Mouse (Mus musculus) CH12.LX (cell line): ENCODE measurements around the gene Tekt2. TPM values are rescaled to one million over a fixed set of nuclear protein-coding genes. Genes with fewer than 3 reads are reported as not detected.

Source experiments
- DNase-seq: peaks from one replicate; pipeline ENCODE4 v3.0.0-alpha.2; 2013; ENCODE audit errors: extremely low read depth
- H3K27ac ChIP-seq: 2 replicates; pipeline ENCODE4 v1.5.1; 2012; ENCODE audit warnings: low read depth, mild to moderate bottlenecking, control low read depth, moderate library complexity; ENCODE audit not compliant: insufficient read depth
- H3K27me3 ChIP-seq: replicated peaks from 2 replicates; pipeline ENCODE3; 2012; ENCODE audit warnings: inconsistent platforms
- H3K36me3 ChIP-seq, 2 experiments: replicated peaks in 1 of 2; 2 replicates each; pipeline versions ENCODE3 to v1.6.1; 2012; ENCODE audit warnings: inconsistent platforms in 1 of 2, low read length in 1 of 2, mild to moderate bottlenecking in 1 of 2, mixed read lengths in 1 of 2, moderate library complexity in 1 of 2; ENCODE audit not compliant: control insufficient read depth in 1 of 2, insufficient read depth in 1 of 2
- H3K4me1 ChIP-seq, 2 experiments: 2 replicates each; pipeline ENCODE4 v1.6.1; 2012; ENCODE audit warnings: inconsistent platforms in 1 of 2, moderate library complexity in 1 of 2; ENCODE audit not compliant: insufficient read depth in 2 of 2, control insufficient read depth in 1 of 2
- H3K4me2 ChIP-seq: 2 replicates; pipeline ENCODE4 v1.6.1; 2012; ENCODE audit warnings: low read depth, mild to moderate bottlenecking, control low read depth; ENCODE audit not compliant: poor library complexity, insufficient read depth, severe bottlenecking
- H3K4me3 ChIP-seq, 3 experiments: fragments of 150-350 bp in 1 of 3; sonication (generic) in 1 of 3; replicated peaks in 1 of 3; 2 replicates each; pipeline versions ENCODE3 to v1.5.1; 2011 to 2012; ENCODE audit warnings: low read depth in 2 of 3, low read length in 2 of 3, mild to moderate bottlenecking in 2 of 3, moderate library complexity in 2 of 3, control low read depth in 1 of 3, improper control_type of control experiment in 1 of 3, inconsistent platforms in 1 of 3, mixed read lengths in 1 of 3; ENCODE audit not compliant: poor library complexity in 1 of 3
- H3K79me2 ChIP-seq: replicated peaks from 2 replicates; pipeline ENCODE4 v1.6.1; 2012; ENCODE audit warnings: mild to moderate bottlenecking, moderate library complexity; ENCODE audit not compliant: control insufficient read depth, poor library complexity, insufficient read depth, severe bottlenecking; ENCODE audit errors: extremely low read depth
- H3K9ac ChIP-seq: 2 replicates; pipeline ENCODE4 v1.6.1; 2012; ENCODE audit warnings: low read depth, mild to moderate bottlenecking, control low read depth, moderate library complexity; ENCODE audit not compliant: insufficient read depth
- H3K9me3 ChIP-seq: replicated peaks from 2 replicates; pipeline ENCODE3; 2012; ENCODE audit warnings: low read length, inconsistent platforms, mixed read lengths
- CHD1 ChIP-seq: IDR thresholded peaks from 2 replicates; pipeline ENCODE4 v1.6.1; 2012; ENCODE audit warnings: low read depth, low read length, improper control_type of control experiment, inconsistent platforms
- CTCF ChIP-seq, 2 experiments: IDR thresholded peaks in 1 of 2; conservative IDR thresholded peaks in 1 of 2; 2 replicates each; pipeline ENCODE4 v1.5.1; 2011 to 2012; ENCODE audit warnings: low read depth in 2 of 2, low read length in 2 of 2, improper control_type of control experiment in 1 of 2, inconsistent platforms in 1 of 2, mild to moderate bottlenecking in 1 of 2, moderate library complexity in 1 of 2
- EP300 ChIP-seq: IDR thresholded peaks from 2 replicates; pipeline ENCODE4 v1.6.1; 2011; ENCODE audit warnings: low read length, improper control_type of control experiment
- GABPA ChIP-seq: IDR thresholded peaks from 2 replicates; pipeline ENCODE4 v1.6.1; 2012; ENCODE audit warnings: low read depth, low read length, improper control_type of control experiment, inconsistent platforms; ENCODE audit not compliant: insufficient replicate concordance
- IRF4 ChIP-seq: IDR thresholded peaks from 2 replicates; pipeline ENCODE4 v1.6.1; 2014; ENCODE audit warnings: low read depth, mild to moderate bottlenecking, inconsistent platforms, low read length, improper control_type of control experiment
- JUND ChIP-seq: conservative IDR thresholded peaks from 2 replicates; pipeline ENCODE4 v1.6.1; 2011; ENCODE audit warnings: low read depth, low read length, improper control_type of control experiment
- KAT2A ChIP-seq: IDR thresholded peaks from 2 replicates; pipeline ENCODE4 v1.6.1; 2012; ENCODE audit warnings: low read length, improper control_type of control experiment, inconsistent platforms; ENCODE audit not compliant: insufficient replicate concordance
- MAFK ChIP-seq: IDR thresholded peaks from 2 replicates; pipeline ENCODE4 v1.6.1; 2011; ENCODE audit warnings: low read length, improper control_type of control experiment; ENCODE audit not compliant: insufficient replicate concordance
- MAZ ChIP-seq: IDR thresholded peaks from 2 replicates; pipeline ENCODE4 v1.6.1; 2012; ENCODE audit warnings: low read depth, mild to moderate bottlenecking, inconsistent platforms, low read length, improper control_type of control experiment, moderate library complexity
- MXI1 ChIP-seq: IDR thresholded peaks from 2 replicates; pipeline ENCODE4 v1.6.1; 2011; ENCODE audit warnings: mild to moderate bottlenecking, low read depth, low read length, improper control_type of control experiment
- NELFE ChIP-seq: IDR thresholded peaks from 2 replicates; pipeline ENCODE4 v1.6.1; 2011; ENCODE audit warnings: low read depth, low read length, improper control_type of control experiment
- NRF1 ChIP-seq: IDR thresholded peaks from 2 replicates; pipeline ENCODE4 v1.6.1; 2014; ENCODE audit warnings: low read depth, mild to moderate bottlenecking, inconsistent platforms, low read length, improper control_type of control experiment, moderate library complexity
- POLR2A ChIP-seq: IDR thresholded peaks from 2 replicates; pipeline ENCODE4 v1.6.1; 2011; ENCODE audit warnings: low read depth, mild to moderate bottlenecking, improper control_type of control experiment, low read length
- SIN3A ChIP-seq: IDR thresholded peaks from 2 replicates; pipeline ENCODE4 v1.6.1; 2012; ENCODE audit warnings: low read length, improper control_type of control experiment, inconsistent platforms
- SMC3 ChIP-seq: IDR thresholded peaks from 2 replicates; pipeline ENCODE4 v1.6.1; 2011; ENCODE audit warnings: low read depth, low read length, improper control_type of control experiment
- UBTF ChIP-seq: IDR thresholded peaks from 2 replicates; pipeline ENCODE4 v1.6.1; 2012; ENCODE audit warnings: low read depth, mild to moderate bottlenecking, inconsistent platforms, low read length, improper control_type of control experiment, moderate library complexity
- USF1 ChIP-seq: IDR thresholded peaks from 2 replicates; pipeline ENCODE4 v1.6.1; 2014; ENCODE audit warnings: low read depth, mild to moderate bottlenecking, inconsistent platforms, low read length, improper control_type of control experiment
- USF2 ChIP-seq: conservative IDR thresholded peaks from 2 replicates; pipeline ENCODE4 v1.6.1; 2011; ENCODE audit warnings: low read depth, low read length, improper control_type of control experiment
- dilution Hi-C: fragments of 300-500 bp; cut with MboI; formaldehyde crosslinking; loops from 2 replicates; pipeline ENCODE4 v1.14.3; 2020; ENCODE audit warnings: low sequenced_read_pairs; ENCODE audit not compliant: extremely low pct_unique_long_range_greater_than_20kb, extremely low pct_ligation_motif_present
- in situ Hi-C: fragments of 300-500 bp; cut with MboI; formaldehyde crosslinking; loops from 3 replicates; pipeline ENCODE4 v1.14.3; 2019; ENCODE audit warnings: low sequenced_read_pairs, low pct_ligation_motif_present, low pct_unique_long_range_greater_than_20kb, mixed read lengths
- polyA plus RNA-seq: library from polyadenylated mRNA; unstranded; fragments of >175 nt; gene quantifications from 2 replicates; pipeline ENCODE4 v1.2.1, GENCODE M21; 2012; ENCODE audit warnings: low read depth; ENCODE audit not compliant: insufficient read length
- total RNA-seq, 2 experiments: library from RNA; depleted of rRNA; stranded (reverse); fragments of 300-350 nt in 1 of 2; fragments of >200 nt in 1 of 2; gene quantifications; 2 replicates each; pipeline ENCODE4 v1.2.3; 2012 to 2014

The Tekt2 gene
- total and polyA plus RNA-seq, 3 experiments = 0.08 to 0.24 TPM; not detected in 1

- in situ Hi-C loops = loop anchor here (5.0 kb wide), 1 partner anchor 34 kb away; no protein-coding TSS in a partner anchor
- Histone ChIP-seq H3K36me3 (peaks cover 30 to 59% of the 10 kb centered on the region in 2 experiments), H3K4me2 (no peak overlapping the region), H3K27me3 (no peaks in the 10 kb centered on the region), H3K4me1 (peaks cover 0 to 6% of the 10 kb centered on the region in 2 experiments; a peak in 1 of 4 replicates), H3K4me3 (no peak overlapping the region), H3K9me3 (no peaks in the 10 kb centered on the region), H3K27ac (no peak overlapping the region), H3K9ac (no peak overlapping the region), H3K79me2 (no peaks in the 10 kb centered on the region)
- TF ChIP-seq KAT2A (no peak), CTCF (conservative IDR thresholded peaks at IDR 0.05 in 1 of 2, IDR thresholded peaks at IDR 0.05 in 1 of 2; ENCODE audit: low read depth in 2 of 2, low read length in 2 of 2) (no peak), MAFK (no peak), SMC3 (no peak), EP300 (no peak), SIN3A (no peak), NELFE (no peak), IRF4 (no peak), UBTF (no peak), USF1 (no peak), JUND (no peak), NRF1 (no peak), MXI1 (no peak), USF2 (no peak), CHD1 (no peak), POLR2A (no peak), MAZ (no peak), GABPA (no peak)
- no peak for DNase-seq
- dilution Hi-C loops = no loop called here
Observed at GRCm38 (mm10) chr4:126273753-126274152, 51.7 kb downstream of the Tekt2 start.

Other genes starting within 250 kb of the Tekt2 start
- gene Lsm10, start 229.1 kb downstream of the Tekt2 start, total RNA-seq (2012; rRNA removed) = 48.4 and 52.1 TPM in 2 replicates
- 54.1 and 63.9 TPM in 2 replicates for gene Lsm10, start 229.1 kb downstream of the Tekt2 start, total RNA-seq (2014; rRNA removed)
- 38.1 and 49.2 TPM in 2 replicates for gene Lsm10, start 229.1 kb downstream of the Tekt2 start, polyA plus RNA-seq
- 12.0 and 16.4 TPM in 2 replicates for gene Stk40, start 221.7 kb downstream of the Tekt2 start, total RNA-seq (2012; rRNA removed)
- 6.4 and 8.6 TPM in 2 replicates for gene Stk40, start 221.7 kb downstream of the Tekt2 start, total RNA-seq (2014; rRNA removed)
- 30.4 and 33.0 TPM in 2 replicates for gene Stk40, start 221.7 kb downstream of the Tekt2 start, polyA plus RNA-seq
- 3.5 and 4.3 TPM in 2 replicates for gene Eva1b, start 177.9 kb downstream of the Tekt2 start, total RNA-seq (2012; rRNA removed)
- gene Eva1b, start 177.9 kb downstream of the Tekt2 start, total RNA-seq (2014; rRNA removed) = 0.97 and 1.3 TPM in 2 replicates
- gene Eva1b, start 177.9 kb downstream of the Tekt2 start, polyA plus RNA-seq = 0.93 and 1.3 TPM in 2 replicates
- gene Sh3d21, start 162.2 kb downstream of the Tekt2 start, total RNA-seq (2012; rRNA removed) = 0.21 and 0.25 TPM in 2 replicates
- gene Sh3d21, start 162.2 kb downstream of the Tekt2 start, total RNA-seq (2014; rRNA removed) = 0.35 and 0.36 TPM in 2 replicates
- 0.46 and 0.52 TPM in 2 replicates for gene Sh3d21, start 162.2 kb downstream of the Tekt2 start, polyA plus RNA-seq
- gene Thrap3, start 122.9 kb downstream of the Tekt2 start, total RNA-seq (2012; rRNA removed) = 140 and 168 TPM in 2 replicates
- gene Thrap3, start 122.9 kb downstream of the Tekt2 start, total RNA-seq (2014; rRNA removed) = 183 and 204 TPM in 2 replicates
- 327 and 334 TPM in 2 replicates for gene Thrap3, start 122.9 kb downstream of the Tekt2 start, polyA plus RNA-seq
- 17.9 and 20.8 TPM in 2 replicates for gene Map7d1, start 69.3 kb downstream of the Tekt2 start, total RNA-seq (2012; rRNA removed)
- gene Map7d1, start 69.3 kb downstream of the Tekt2 start, total RNA-seq (2014; rRNA removed) = 12.5 and 12.8 TPM in 2 replicates
- 62.2 and 72.2 TPM in 2 replicates for gene Map7d1, start 69.3 kb downstream of the Tekt2 start, polyA plus RNA-seq
- 72.7 and 81.1 TPM in 2 replicates for gene Trappc3, start 63.4 kb downstream of the Tekt2 start, total RNA-seq (2012; rRNA removed)
- 94.8 and 100 TPM in 2 replicates for gene Trappc3, start 63.4 kb downstream of the Tekt2 start, total RNA-seq (2014; rRNA removed)
- gene Trappc3, start 63.4 kb downstream of the Tekt2 start, polyA plus RNA-seq = 73.0 and 74.1 TPM in 2 replicates
- gene Col8a2, start 38.9 kb downstream of the Tekt2 start, total RNA-seq (2012; rRNA removed) = not detected in 2 replicates
- gene Col8a2, start 38.9 kb downstream of the Tekt2 start, total RNA-seq (2014; rRNA removed) = not detected in 2 replicates
- gene Col8a2, start 38.9 kb downstream of the Tekt2 start, polyA plus RNA-seq = not detected in 2 replicates
- gene Adprhl2, start 4.0 kb downstream of the Tekt2 start, total RNA-seq (2012; rRNA removed) = 68.5 and 74.0 TPM in 2 replicates
- gene Adprhl2, start 4.0 kb downstream of the Tekt2 start, total RNA-seq (2014; rRNA removed) = 57.3 and 59.7 TPM in 2 replicates
- 52.0 and 62.4 TPM in 2 replicates for gene Adprhl2, start 4.0 kb downstream of the Tekt2 start, polyA plus RNA-seq
- gene Ago3, start 103.9 kb upstream of the Tekt2 start, total RNA-seq (2012; rRNA removed) = 6.7 and 6.9 TPM in 2 replicates
- 4.6 and 5.3 TPM in 2 replicates for gene Ago3, start 103.9 kb upstream of the Tekt2 start, total RNA-seq (2014; rRNA removed)
- gene Ago3, start 103.9 kb upstream of the Tekt2 start, polyA plus RNA-seq = 3.8 and 5.3 TPM in 2 replicates
- 10.8 and 10.9 TPM in 2 replicates for gene Ago1, start 142.9 kb upstream of the Tekt2 start, total RNA-seq (2012; rRNA removed)
- gene Ago1, start 142.9 kb upstream of the Tekt2 start, total RNA-seq (2014; rRNA removed) = 6.2 and 6.9 TPM in 2 replicates
- gene Ago1, start 142.9 kb upstream of the Tekt2 start, polyA plus RNA-seq = 23.1 and 29.0 TPM in 2 replicates
- 1.3 and 2.6 TPM in 2 replicates for gene Ago4, start 207.8 kb upstream of the Tekt2 start, total RNA-seq (2012; rRNA removed)
- gene Ago4, start 207.8 kb upstream of the Tekt2 start, total RNA-seq (2014; rRNA removed) = 1.2 and 1.5 TPM in 2 replicates
- 1.3 TPM in 2 replicates for gene Ago4, start 207.8 kb upstream of the Tekt2 start, polyA plus RNA-seq
- gene Clspn, start 231.2 kb upstream of the Tekt2 start, total RNA-seq (2012; rRNA removed) = 34.9 and 49.4 TPM in 2 replicates
- 25.4 and 25.5 TPM in 2 replicates for gene Clspn, start 231.2 kb upstream of the Tekt2 start, total RNA-seq (2014; rRNA removed)
- 90.0 and 103 TPM in 2 replicates for gene Clspn, start 231.2 kb upstream of the Tekt2 start, polyA plus RNA-seq